Mouse (Mus musculus): ENCODE measurements at regions not wholly inside any gene's neighbourhood (a gene's known extent, or its start where the extent isn't known, plus 50 kb on each side); places are given as distances from the start of the nearest gene placed in this dataset.

DNA sequence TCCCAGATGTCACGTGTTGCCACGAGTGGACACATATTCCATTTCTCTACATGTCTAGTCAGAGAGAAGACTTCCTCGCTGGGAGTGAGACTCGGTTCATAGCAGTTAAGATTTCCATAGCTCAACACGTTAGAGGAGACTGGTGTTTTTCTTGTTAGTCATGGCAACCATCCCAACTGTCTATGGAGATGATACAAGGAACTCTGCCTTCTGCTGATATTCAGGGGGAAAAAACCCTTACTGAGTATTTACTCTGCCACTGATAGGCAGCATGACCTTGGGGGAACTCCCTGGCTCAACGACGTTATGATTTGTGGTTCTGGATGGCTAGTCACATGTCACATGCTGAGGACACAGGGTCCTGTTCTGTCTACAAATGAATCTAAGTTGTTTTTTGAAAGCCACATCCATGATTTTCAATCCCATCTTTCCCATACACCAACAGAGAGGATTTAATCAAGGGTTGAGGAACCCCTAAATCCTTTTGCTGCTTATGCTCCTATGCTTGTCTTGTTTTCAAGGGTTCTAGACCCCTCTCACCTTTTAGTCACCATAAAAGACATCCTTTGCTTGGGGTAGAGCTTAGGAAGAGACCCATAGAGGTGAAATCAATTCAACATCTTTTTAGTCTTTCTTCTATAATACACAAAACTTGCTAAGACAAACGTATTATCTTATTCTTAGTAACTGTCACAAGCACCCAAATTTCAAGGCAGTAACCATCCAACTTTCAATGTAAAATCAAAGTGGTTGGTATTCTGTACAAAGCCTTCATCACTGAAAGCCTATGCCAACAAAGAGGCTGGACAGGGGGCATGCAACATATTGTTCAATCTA lies 50.2 kb upstream of the Adtrp start:
- DNase-seq (ENCODE audit: low read depth, low spot score), result no peak

Measured in brain, adult 2 months (tissue).